Mouse (Mus musculus): ENCODE measurements around the gene Gm3095. TPM values are rescaled to one million over a fixed set of nuclear protein-coding genes. Genes with fewer than 3 reads are reported as not detected.
"Not testable (repeated sequence)": the region's sequence is repeated elsewhere in the genome, so short reads cannot be mapped to it uniquely, and the experiment has no call there.

The Gm3095 gene
- total RNA-seq (2022), result not detected

DNA sequence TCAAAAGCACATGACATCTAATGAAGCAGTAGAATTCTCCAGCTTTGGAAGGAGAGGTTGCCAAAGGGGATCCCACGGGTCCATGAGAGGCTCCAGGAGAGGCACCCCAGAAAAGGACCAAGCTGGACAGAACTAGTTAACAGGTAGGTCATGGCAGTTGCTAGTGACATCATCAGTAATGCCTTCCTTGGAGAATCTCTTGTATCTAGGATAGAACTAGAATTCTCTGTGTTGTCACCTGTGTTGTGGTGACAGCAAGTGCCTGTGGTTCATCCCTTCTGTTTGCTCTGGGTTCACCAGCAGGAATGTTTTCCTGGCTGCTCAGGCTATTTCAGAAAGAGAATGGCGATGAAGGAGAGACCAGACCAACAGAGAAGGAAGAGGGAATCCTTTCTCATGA, at the start of gene Gm3095:
TSS of gene Gm3095 (plus strand) at position 301 of the 400 bp plus-strand sequence.
- DNase-seq (ENCODE audit: low spot score in 2 of 2), result not testable (repeated sequence)

DNA sequence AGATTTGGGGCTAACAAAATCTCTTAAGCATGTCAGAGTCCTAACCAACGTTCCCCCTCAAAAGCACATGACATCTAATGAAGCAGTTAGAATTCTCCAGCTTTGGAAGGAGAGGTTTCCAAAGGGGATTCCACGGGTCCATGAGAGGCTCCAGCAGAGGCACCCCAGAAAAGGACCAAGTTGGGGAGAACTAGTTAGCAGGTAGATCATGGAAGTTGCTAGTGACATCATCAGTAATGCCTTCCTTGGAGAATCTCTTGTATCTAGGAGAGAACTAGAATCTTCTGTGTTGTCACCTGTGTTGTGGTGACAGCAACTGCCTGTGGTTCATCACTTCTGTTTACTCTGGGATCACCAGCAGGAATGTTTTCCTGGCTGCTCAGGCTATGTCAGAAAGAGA, 31.9 kb upstream of the Gm3095 start, which contains the start of gene Gm3029:
TSS of gene Gm3029 (plus strand) at position 301 of the 400 bp plus-strand sequence.
- DNase-seq (ENCODE audit: low spot score in 2 of 2), result not testable (repeated sequence)

DNA sequence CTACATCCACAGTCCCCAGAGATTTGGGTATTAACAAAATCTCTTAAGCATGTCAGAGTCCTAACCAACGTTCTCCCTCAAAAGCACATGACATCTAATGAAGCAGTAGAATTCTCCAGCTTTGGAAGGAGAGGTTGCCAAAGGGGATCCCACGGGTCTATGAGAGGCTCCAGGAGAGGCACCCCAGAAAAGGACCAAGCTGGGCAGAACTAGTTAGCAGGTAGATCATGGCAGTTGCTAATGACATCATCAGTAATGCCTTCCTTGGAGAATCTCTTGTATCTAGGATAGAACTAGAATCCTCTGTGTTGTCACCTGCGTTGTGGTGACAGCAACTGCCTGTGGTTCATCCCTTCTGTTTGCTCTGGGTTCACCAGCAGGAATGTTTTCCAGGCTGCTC, 34.7 kb downstream of the Gm3095 start, which contains the start of gene Gm3099:
TSS of gene Gm3099 (plus strand) at position 301 of the 400 bp plus-strand sequence.
- not testable (repeated sequence) for DNase-seq (ENCODE audit: low spot score in 2 of 2)

Other genes starting within 250 kb of the Gm3095 start
- gene Gm3002, start 153.5 kb upstream of the Gm3095 start, total RNA-seq (2022), result not detected
- gene Gm3033, start 117.3 kb upstream of the Gm3095 start, total RNA-seq (2022), result not detected
- gene Gm2916, start 79.4 kb upstream of the Gm3095 start, total RNA-seq (2022), result not detected
- gene Gm3029, start 31.8 kb upstream of the Gm3095 start, total RNA-seq (2022), result not detected
- gene Gm3099, start 34.8 kb downstream of the Gm3095 start, total RNA-seq (2022), result not detected
- gene Gm5796, start 60.4 kb downstream of the Gm3095 start, total RNA-seq (2022), result under 1 TPM in 1 of 4 experiments, not detected in 3; 0.38 TPM
- not detected for gene Gm3115, start 120.6 kb downstream of the Gm3095 start, total RNA-seq (2022)
- under 1 TPM in 2 of 4 experiments, not detected in 2; 0.24 to 0.34 TPM for gene Gm8108, start 147.0 kb downstream of the Gm3095 start, total RNA-seq (2022)
- not detected for gene Gm3127, start 201.5 kb downstream of the Gm3095 start, total RNA-seq (2022)
- gene Gm2974, start 219.0 kb downstream of the Gm3095 start, total RNA-seq (2022), result not detected

Data from gastrocnemius, adult 8-10 months (tissue).